Mouse (Mus musculus) heart, embryonic 14.5 days (tissue): ENCODE results near the gene Fnbp4. TPM values are rescaled to one million over a fixed set of nuclear protein-coding genes. Genes with fewer than 3 reads are reported as not detected.
A peak's percentile ranks its signal among the peaks of the same experiment; 100 is the strongest.

Experiments
- ATAC-seq: fragments of 200-750 bp; cut with Nextera tagmentation; 2 replicates; pipeline ENCODE4 v1.8.0; 2017; ENCODE audit warnings: low read depth, moderate TSS enrichment; ENCODE audit not compliant: insufficient number of reproducible peaks, insufficient read depth, low FRiP score
- H3K27ac ChIP-seq, 2 experiments: fragments of 200-500 bp in 1 of 2; fragments of 300-500 bp in 1 of 2; sonication (generic) in 1 of 2; replicated peaks in 1 of 2; 2 replicates each; pipeline ENCODE4 v1.5.1; 2012 to 2014; ENCODE audit warnings: low read depth in 2 of 2, low read length in 2 of 2, control low read depth in 1 of 2, mild to moderate bottlenecking in 1 of 2, mixed read lengths in 1 of 2; ENCODE audit not compliant: control insufficient read depth in 1 of 2, insufficient read depth in 1 of 2
- H3K27me3 ChIP-seq: fragments of 300-500 bp; sonication (generic); 2 replicates; pipeline ENCODE4 v1.6.1; 2014; ENCODE audit warnings: mild to moderate bottlenecking, low read length, control low read depth; ENCODE audit not compliant: control insufficient read depth, insufficient read depth
- H3K36me3 ChIP-seq: fragments of 300-500 bp; sonication (generic); 2 replicates; pipeline ENCODE4 v1.6.1; 2014; ENCODE audit warnings: mild to moderate bottlenecking, control low read depth, low read length, mixed read lengths; ENCODE audit not compliant: control insufficient read depth, insufficient read depth
- H3K4me1 ChIP-seq, 2 experiments: fragments of 200-500 bp in 1 of 2; fragments of 300-500 bp in 1 of 2; sonication (generic) in 1 of 2; 2 replicates each; pipeline ENCODE4 v1.6.1; 2012 to 2014; ENCODE audit warnings: low read length in 2 of 2, control low read depth in 1 of 2, mixed read lengths in 1 of 2; ENCODE audit not compliant: control insufficient read depth in 2 of 2, insufficient read depth in 2 of 2
- H3K4me2 ChIP-seq: fragments of 300-500 bp; sonication (generic); 2 replicates; pipeline ENCODE4 v1.6.1; 2014; ENCODE audit warnings: mild to moderate bottlenecking, low read length
- H3K4me3 ChIP-seq, 2 experiments: fragments of 200-500 bp in 1 of 2; fragments of 300-500 bp in 1 of 2; sonication (generic) in 1 of 2; 2 replicates each; pipeline ENCODE4 v1.5.1; 2012 to 2014; ENCODE audit warnings: low read length in 2 of 2, mild to moderate bottlenecking in 2 of 2, control low read depth in 1 of 2, low read depth in 1 of 2, moderate library complexity in 1 of 2; ENCODE audit not compliant: control insufficient read depth in 1 of 2, insufficient read depth in 1 of 2
- H3K9ac ChIP-seq: fragments of 300-500 bp; sonication (generic); 2 replicates; pipeline ENCODE4 v1.6.1; 2014; ENCODE audit warnings: mild to moderate bottlenecking, low read length
- H3K9me3 ChIP-seq: fragments of 300-500 bp; sonication (generic); 2 replicates; pipeline ENCODE4 v1.6.1; 2016; ENCODE audit warnings: low read length, control low read depth; ENCODE audit not compliant: control insufficient read depth
- WGBS: fragments of 180-500 bp; shearing (Covaris S2); extraction: QIAGEN DNeasy Blood & Tissue Kit; methylation state at CpG from one replicate; pipeline ENCODE4 v1.1.7; 2014; 5-methylcytosine and 5-hydroxymethylcytosine counted together
- polyA plus RNA-seq: library from polyadenylated mRNA; unstranded; fragments of >200 nt; fragmentation: Nextera tagmentation; extraction: Ambion mirVana; gene quantifications from 2 replicates; pipeline ENCODE4 v1.2.1, GENCODE M21; 2014

Fnbp4 gene
- 53.1 and 56.3 TPM in 2 replicates for polyA plus RNA-seq

GRCm38 (mm10) chr2:90745053-90745678, at the start of gene Fnbp4:
TSS of gene Fnbp4 (plus strand) at chr2:90745370.
- H3K4me3 ChIP-seq: peak within 1 kb of the TSS; percentile 66 to 94
- H3K27me3 ChIP-seq: no peaks in the 10 kb centered on the region
- H3K4me2 ChIP-seq: peak within 1 kb of the TSS; percentile 78
- peak within 1 kb of the TSS; percentile 98 for H3K9ac ChIP-seq
- peak; percentile 97 for ATAC-seq
- H3K36me3 ChIP-seq: peaks cover 23% of the 10 kb centered on the region
- peaks cover 3 to 19% of the 10 kb centered on the region in 2 experiments; a peak in 3 of 4 replicates for H3K4me1 ChIP-seq
- H3K27ac ChIP-seq: peak within 1 kb of the TSS; percentile 93 to 97
- H3K9me3 ChIP-seq: 0 out of 2 replicates have a peak, but pooled peaks cover 3% of the 10 kb centered on the region
- under 1% methylated on average over 44 of the region's 44 CpGs for whole genome bisulfite sequencing

- Histone ChIP-seq H3K27me3 (no peaks in the 10 kb centered on the region), H3K27ac (no peak overlapping the region), H3K4me3 (no peak overlapping the region), H3K36me3 (peaks cover 100% of the 10 kb centered on the region), H3K9ac (no peak overlapping the region), H3K9me3 (no peaks in the 10 kb centered on the region), H3K4me1 (no peaks in the 10 kb centered on the region), H3K4me2 (no peak overlapping the region)
- WGBS: 89% methylated on average over 4 of the region's 4 CpGs
- no peak for ATAC-seq
These were observed 44.2 kb upstream of the Fnbp4 start for GRCm38 (mm10) chr2:90700943-90701342.

GRCm38 (mm10) chr2:90708548-90708947, 36.6 kb upstream of the Fnbp4 start:
- no peaks in the 10 kb centered on the region for H3K9me3 ChIP-seq
- no peak overlapping the region for H3K4me3 ChIP-seq
- ATAC-seq: no peak
- H3K4me2 ChIP-seq: no peak overlapping the region
- no peaks in the 10 kb centered on the region for H3K27me3 ChIP-seq
- WGBS: 94% methylated on average over 1 of the region's 1 CpGs
- no peak overlapping the region for H3K27ac ChIP-seq
- no peaks in the 10 kb centered on the region for H3K4me1 ChIP-seq
- H3K9ac ChIP-seq: no peak overlapping the region
- peaks cover 99% of the 10 kb centered on the region for H3K36me3 ChIP-seq

- H3K27ac ChIP-seq: no peak overlapping the region
- H3K9ac ChIP-seq: no peak overlapping the region
- no peaks in the 10 kb centered on the region for H3K27me3 ChIP-seq
- H3K4me2 ChIP-seq: no peak overlapping the region
- WGBS: 81% methylated on average over 7 of the region's 7 CpGs
- peaks cover 97% of the 10 kb centered on the region for H3K36me3 ChIP-seq
- ATAC-seq: peak; percentile 75; the same call in 1 of the 2 replicates
- H3K4me1 ChIP-seq: no peaks in the 10 kb centered on the region
- no peaks in the 10 kb centered on the region for H3K9me3 ChIP-seq
- no peak overlapping the region for H3K4me3 ChIP-seq
These were observed 29.5 kb upstream of the Fnbp4 start for GRCm38 (mm10) chr2:90715555-90716092.

- H3K27ac ChIP-seq: no peak overlapping the region
- H3K4me3 ChIP-seq: no peak overlapping the region
- ATAC-seq: no peak
- WGBS: 91% methylated on average over 4 of the region's 4 CpGs
- H3K9ac ChIP-seq: no peak overlapping the region
- peaks cover 97% of the 10 kb centered on the region for H3K36me3 ChIP-seq
- no peaks in the 10 kb centered on the region for H3K4me1 ChIP-seq
- no peaks in the 10 kb centered on the region for H3K27me3 ChIP-seq
- no peak overlapping the region for H3K4me2 ChIP-seq
- no peaks in the 10 kb centered on the region for H3K9me3 ChIP-seq
These were observed 27.8 kb upstream of the Fnbp4 start for GRCm38 (mm10) chr2:90717366-90717765.

- no peak overlapping the region for H3K9ac ChIP-seq
- no peak overlapping the region for H3K4me2 ChIP-seq
- no peak overlapping the region for H3K27ac ChIP-seq
- peaks cover 97% of the 10 kb centered on the region for H3K36me3 ChIP-seq
- no peaks in the 10 kb centered on the region for H3K9me3 ChIP-seq
- H3K4me3 ChIP-seq: no peak overlapping the region
- no peak for ATAC-seq
- WGBS: 97% methylated on average over 5 of the region's 5 CpGs
- H3K4me1 ChIP-seq: no peaks in the 10 kb centered on the region
- H3K27me3 ChIP-seq: no peaks in the 10 kb centered on the region
These were observed 27.2 kb upstream of the Fnbp4 start for GRCm38 (mm10) chr2:90717948-90718347.

- Histone ChIP-seq H3K4me3 (no peak overlapping the region), H3K9me3 (no peaks in the 10 kb centered on the region), H3K4me2 (no peak overlapping the region), H3K9ac (no peak overlapping the region), H3K27me3 (no peaks in the 10 kb centered on the region), H3K4me1 (no peaks in the 10 kb centered on the region), H3K36me3 (peaks cover 96% of the 10 kb centered on the region), H3K27ac (no peak overlapping the region)
- WGBS: 97% methylated on average over 3 of the region's 3 CpGs
- no peak for ATAC-seq
These were observed 18.4 kb upstream of the Fnbp4 start for GRCm38 (mm10) chr2:90726818-90727217.

GRCm38 (mm10) chr2:90735326-90735725, 9.8 kb upstream of the Fnbp4 start:
- Histone ChIP-seq H3K27me3 (no peaks in the 10 kb centered on the region), H3K36me3 (peaks cover 71% of the 10 kb centered on the region), H3K4me1 (no peaks in the 10 kb centered on the region), H3K27ac (no peak overlapping the region), H3K4me3 (no peak overlapping the region), H3K9ac (no peak overlapping the region), H3K9me3 (no peaks in the 10 kb centered on the region), H3K4me2 (no peak overlapping the region)
- no peak for ATAC-seq
- 95% methylated on average over 11 of the region's 11 CpGs for WGBS
